Mouse (Mus musculus): ENCODE measurements around the gene Fbl. TPM values are rescaled to one million over a fixed set of nuclear protein-coding genes. Genes with fewer than 3 reads are reported as not detected.

The Fbl gene
- polyA plus RNA-seq, 2 experiments: 24.4 to 219 TPM

- Histone ChIP-seq H3K27ac (no peak overlapping the region), H3K4me3 (ENCODE audit: insufficient read depth in 1 of 2, low read depth in 2 of 2, low read length in 2 of 2) (no peak overlapping the region), H3K36me3 (replicated peaks; ENCODE audit: control insufficient read depth, insufficient read depth, low read depth) (no peaks in the 10 kb centered on the region), H3K27me3 (ENCODE audit: control insufficient read depth, insufficient read depth, low read length) (no peaks in the 10 kb centered on the region), H3K4me2 (ENCODE audit: low read depth) (no peak overlapping the region), H3K9ac (replicated peaks) (no peak overlapping the region), H3K4me1 (replicated peaks; ENCODE audit: control insufficient read depth in 2 of 2, insufficient read depth in 2 of 2, low read length in 1 of 2) (peaks cover 0 to 2% of the 10 kb centered on the region in 2 experiments; a peak in 2 of 4 replicates), H3K9me3 (ENCODE audit: control insufficient read depth, low read length) (no peaks in the 10 kb centered on the region)
- DNase-seq (ENCODE audit: low read depth in 3 of 3, low spot score in 3 of 3) (no peak), ATAC-seq (ENCODE audit: insufficient read depth) (peak; percentile 45; the same call in 1 of the 2 replicates)
- TF ChIP-seq CTCF (IDR thresholded peaks at IDR 0.05; ENCODE audit: low read depth) (peak; percentile 25; the same call in 1 of the 2 replicates), EP300 (IDR thresholded peaks at IDR 0.05; ENCODE audit: low read depth) (no peak)
- 52% methylated on average over 18 of the region's 19 CpGs for WGBS (ENCODE audit: insufficient replicate concordance)
These were observed 33.9 kb downstream of the Fbl start for GRCm38 (mm10) chr7:28203207-28204108.

GRCm38 (mm10) chr7:28206044-28206600 lies 36.6 kb downstream of the Fbl start:
- Histone ChIP-seq H3K9me3 (ENCODE audit: control insufficient read depth, low read length) (no peaks in the 10 kb centered on the region), H3K36me3 (replicated peaks; ENCODE audit: control insufficient read depth, insufficient read depth, low read depth) (no peaks in the 10 kb centered on the region), H3K4me3 (ENCODE audit: insufficient read depth in 1 of 2, low read depth in 2 of 2, low read length in 2 of 2) (no peak overlapping the region), H3K9ac (replicated peaks) (no peak overlapping the region), H3K27ac (no peak overlapping the region), H3K27me3 (ENCODE audit: control insufficient read depth, insufficient read depth, low read length) (no peaks in the 10 kb centered on the region), H3K4me2 (ENCODE audit: low read depth) (no peak overlapping the region), H3K4me1 (replicated peaks; ENCODE audit: control insufficient read depth in 2 of 2, insufficient read depth in 2 of 2, low read length in 1 of 2) (peaks cover 0 to 7% of the 10 kb centered on the region in 2 experiments; a peak in 2 of 4 replicates)
- WGBS (ENCODE audit: insufficient replicate concordance): 47% methylated on average over 4 of the region's 4 CpGs
- ATAC-seq (ENCODE audit: insufficient read depth) (no peak), DNase-seq (ENCODE audit: low read depth in 3 of 3, low spot score in 3 of 3) (no peak)
- TF ChIP-seq EP300 (IDR thresholded peaks at IDR 0.05; ENCODE audit: low read depth): no peak
- no peak for TF ChIP-seq CTCF (IDR thresholded peaks at IDR 0.05; ENCODE audit: low read depth)

GRCm38 (mm10) chr7:28208396-28208987 lies 39.0 kb downstream of the Fbl start:
- ATAC-seq (ENCODE audit: insufficient read depth) (no peak), DNase-seq (ENCODE audit: low read depth in 3 of 3, low spot score in 3 of 3) (no peak)
- H3K36me3 ChIP-seq (replicated peaks; ENCODE audit: control insufficient read depth, insufficient read depth, low read depth): no peaks in the 10 kb centered on the region
- H3K27me3 ChIP-seq (ENCODE audit: control insufficient read depth, insufficient read depth, low read length): no peaks in the 10 kb centered on the region
- WGBS (ENCODE audit: insufficient replicate concordance): 21% methylated on average over 12 of the region's 12 CpGs
- no peak overlapping the region for H3K9ac ChIP-seq (replicated peaks)
- H3K4me2 ChIP-seq (ENCODE audit: low read depth): peak overlapping the region; percentile 29
- H3K9me3 ChIP-seq (ENCODE audit: control insufficient read depth, low read length): no peaks in the 10 kb centered on the region
- peak overlapping the region in 1 of 2 experiments; percentile 41; a peak in 1 of 4 replicates for H3K4me3 ChIP-seq (ENCODE audit: insufficient read depth in 1 of 2, low read depth in 2 of 2, low read length in 2 of 2)
- TF ChIP-seq EP300 (IDR thresholded peaks at IDR 0.05; ENCODE audit: low read depth) (no peak), CTCF (IDR thresholded peaks at IDR 0.05; ENCODE audit: low read depth) (no peak)
- peaks cover 0 to 7% of the 10 kb centered on the region in 2 experiments; a peak in 2 of 4 replicates for H3K4me1 ChIP-seq (replicated peaks; ENCODE audit: control insufficient read depth in 2 of 2, insufficient read depth in 2 of 2, low read length in 1 of 2)
- H3K27ac ChIP-seq: no peak overlapping the region

DNA sequence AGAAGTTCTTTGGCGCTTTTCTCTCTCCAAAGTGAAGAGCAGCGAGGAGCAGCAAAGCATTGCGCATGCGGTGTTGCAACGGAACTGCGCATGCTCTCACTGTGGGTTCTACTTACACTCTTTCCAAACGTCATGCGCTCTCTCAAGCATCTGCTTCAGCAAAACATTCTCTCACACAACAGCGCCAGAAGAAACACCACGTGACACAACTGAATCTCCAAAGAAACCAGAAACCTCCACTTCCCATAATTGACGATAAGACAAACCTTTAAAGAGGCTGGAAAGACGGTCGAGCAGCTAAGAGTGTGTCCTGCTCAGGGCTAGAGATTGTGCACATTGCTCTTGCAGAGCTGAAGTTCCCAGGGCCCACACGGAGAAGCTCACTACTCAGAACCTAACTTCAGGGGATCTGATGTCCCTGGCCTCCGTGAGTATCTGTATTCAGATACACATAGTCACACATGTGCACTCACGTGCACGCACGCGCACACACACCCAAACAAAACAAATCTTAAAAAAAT lies 39.5 kb downstream of the Fbl start:
- Histone ChIP-seq H3K4me3 (ENCODE audit: insufficient read depth in 1 of 2, low read depth in 2 of 2, low read length in 2 of 2) (peak overlapping the region in 1 of 2 experiments; percentile 41; a peak in 1 of 4 replicates), H3K4me2 (ENCODE audit: low read depth) (peak overlapping the region; percentile 29), H3K36me3 (replicated peaks; ENCODE audit: control insufficient read depth, insufficient read depth, low read depth) (no peaks in the 10 kb centered on the region), H3K9me3 (ENCODE audit: control insufficient read depth, low read length) (no peaks in the 10 kb centered on the region), H3K27me3 (ENCODE audit: control insufficient read depth, insufficient read depth, low read length) (no peaks in the 10 kb centered on the region), H3K9ac (replicated peaks) (no peak overlapping the region), H3K4me1 (replicated peaks; ENCODE audit: control insufficient read depth in 2 of 2, insufficient read depth in 2 of 2, low read length in 1 of 2) (peaks cover 0 to 7% of the 10 kb centered on the region in 2 experiments; a peak in 2 of 4 replicates), H3K27ac (no peak overlapping the region)
- WGBS (ENCODE audit: insufficient replicate concordance): 37% methylated on average over 19 of the region's 19 CpGs
- ATAC-seq (ENCODE audit: insufficient read depth): no peak
- TF ChIP-seq EP300 (IDR thresholded peaks at IDR 0.05; ENCODE audit: low read depth) (no peak), CTCF (IDR thresholded peaks at IDR 0.05; ENCODE audit: low read depth) (no peak)
- DNase-seq (ENCODE audit: low read depth in 3 of 3, low spot score in 3 of 3): peak; percentile 24 to 31 (median 30)

Measured in liver, embryonic 14.5 days (tissue).